Mouse (Mus musculus) Muller cell, postnatal 12 days (primary cell): Measurements from ENCODE around the gene Rdh13.
"Not testable (repeated sequence)": the region's sequence is repeated elsewhere in the genome, so short reads cannot be mapped to it uniquely, and the experiment has no call there.

Experiments used
- DNase-seq: peaks from one replicate; pipeline ENCODE4 v3.0.0-alpha.2; 2015; ENCODE audit errors: inconsistent ontology term

Rdh13 gene

DNA sequence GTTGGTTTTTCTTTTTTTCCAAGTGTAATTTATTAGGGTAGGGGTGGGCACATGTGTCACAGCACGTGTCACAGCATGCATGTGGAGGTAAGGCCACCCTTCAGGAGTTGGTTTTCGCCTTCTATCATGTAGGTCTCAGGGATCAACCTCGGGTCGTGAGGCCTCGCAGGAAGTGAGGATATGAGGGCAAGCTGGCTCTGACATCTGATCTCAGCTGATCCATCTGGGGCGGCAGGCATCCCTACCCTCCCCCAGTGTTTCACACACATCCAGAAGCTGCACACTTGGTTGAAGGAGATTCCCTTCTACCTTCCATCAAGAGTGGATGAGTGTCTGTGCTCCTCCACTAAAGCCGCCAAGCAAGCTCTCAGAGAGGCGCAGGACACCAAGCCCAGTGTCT, 13.4 kb downstream of the Rdh13 start:
- no peak for DNase-seq

DNA sequence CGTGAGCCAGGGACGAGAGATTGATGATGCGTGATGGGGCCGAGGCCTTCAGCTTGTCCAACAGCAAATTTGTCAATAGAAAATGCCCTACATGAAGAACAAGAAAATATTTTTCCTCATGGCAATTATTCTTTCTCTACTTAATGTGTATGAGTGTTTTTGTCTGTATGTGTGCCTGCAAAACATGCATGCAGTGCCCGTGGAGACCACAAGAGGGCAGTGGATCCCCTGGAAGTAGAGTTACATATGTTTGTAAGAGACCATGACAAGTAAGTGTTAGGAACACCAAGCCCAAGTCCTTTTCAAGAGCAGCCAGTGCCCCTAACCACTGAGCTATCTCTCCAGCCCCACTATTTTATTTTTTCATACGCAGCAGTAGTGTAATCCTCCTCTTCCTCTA, 13.9 kb downstream of the Rdh13 start:
- peak; percentile 45 for DNase-seq

GRCm38 (mm10) chr7:4430246-4430844, 15.1 kb downstream of the Rdh13 start:
- DNase-seq: no peak

DNA sequence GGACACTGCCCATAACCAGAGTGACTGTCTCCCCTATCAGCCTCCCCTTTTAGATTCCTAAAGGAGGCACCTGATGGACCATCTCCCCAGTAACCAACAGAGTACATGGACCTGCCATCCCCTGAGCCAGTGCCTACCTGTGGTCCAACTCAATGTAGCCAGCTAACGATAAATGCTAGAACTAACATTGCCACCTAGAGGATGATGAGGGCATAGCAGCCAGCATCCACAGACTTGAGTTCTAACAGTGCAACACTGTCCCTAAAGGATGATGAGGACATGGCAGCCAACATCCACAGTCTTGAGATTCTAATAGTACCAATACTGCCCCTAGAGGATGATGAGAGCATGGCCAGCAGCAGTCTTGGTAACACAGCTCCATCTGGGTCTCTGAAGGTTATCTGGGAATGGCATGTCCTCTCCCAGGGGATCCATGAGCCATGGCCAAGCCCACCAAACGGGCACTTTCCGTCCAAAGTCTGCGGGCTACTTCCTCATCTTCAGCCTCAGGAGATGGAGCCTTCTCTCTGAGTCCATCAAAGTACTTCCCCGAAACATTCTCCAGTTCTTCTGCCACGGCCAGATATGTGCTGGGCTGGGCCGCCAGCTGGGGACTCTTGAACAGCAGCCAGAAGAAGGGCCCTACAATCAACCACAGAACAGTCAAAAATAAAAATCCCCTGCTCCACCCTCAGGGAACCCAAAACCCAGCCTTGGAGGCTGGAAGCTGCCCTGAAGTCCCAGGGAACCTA, 18.1 kb downstream of the Rdh13 start:
- DNase-seq: peak; percentile 86

DNA sequence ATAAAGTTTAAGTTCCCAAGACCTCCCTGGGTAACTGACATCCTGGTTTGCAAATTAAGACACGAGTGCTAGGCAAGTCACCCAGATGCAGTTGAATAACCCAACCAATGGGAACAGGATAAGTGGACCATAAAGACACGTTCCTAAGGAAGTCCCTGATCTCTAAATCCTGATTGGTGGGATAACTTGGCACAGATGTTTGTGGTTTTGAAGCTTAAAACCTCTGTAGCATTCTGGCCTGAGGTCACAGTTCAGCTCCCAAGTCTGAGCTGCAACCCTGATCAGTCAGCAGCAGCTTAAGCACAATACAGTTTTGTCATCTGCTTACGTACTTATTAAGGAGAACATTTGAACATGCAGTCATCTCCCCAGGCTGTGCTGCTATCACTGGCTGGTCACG, 25.2 kb downstream of the Rdh13 start:
- DNase-seq: no peak

GRCm38 (mm10) chr7:4419681-4420080, 25.8 kb downstream of the Rdh13 start:
- DNase-seq: no peak

DNA sequence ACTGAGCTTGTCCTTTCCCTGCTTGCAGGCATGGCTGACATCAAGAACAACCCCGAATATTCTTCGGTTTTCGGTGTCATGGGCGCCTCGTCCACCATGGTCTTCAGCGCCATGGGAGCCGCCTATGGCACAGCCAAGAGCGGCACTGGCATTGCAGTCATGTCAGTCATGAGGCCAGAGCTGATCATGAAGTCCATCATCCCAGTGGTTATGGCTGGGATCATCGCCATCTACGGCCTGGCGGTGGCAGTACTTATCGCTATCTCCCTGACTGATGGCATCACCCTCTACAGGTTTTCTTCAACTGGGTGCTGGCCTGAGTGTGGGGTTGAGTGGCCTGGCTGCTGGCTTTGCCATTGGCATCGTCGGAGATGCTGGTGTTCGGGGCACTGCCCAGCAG, 33.0 kb downstream of the Rdh13 start:
- DNase-seq: not testable (repeated sequence)

- DNase-seq: no peak
Measured at GRCm38 (mm10) chr7:4397730-4398129, 47.7 kb downstream of the Rdh13 start, which contains the start of gene Gp6. Gp6 (minus strand) TSS chr7:4397744.
